Mouse (Mus musculus) frontal cortex, postnatal 14 days (tissue): ENCODE data around the gene Olfr357.

ENCODE experiments used
- DNase-seq, 2 experiments: peaks; one replicate each; pipeline ENCODE4 v3.0.0; 2022; ENCODE audit warnings: low spot score in 2 of 2

The Olfr357 gene

DNA sequence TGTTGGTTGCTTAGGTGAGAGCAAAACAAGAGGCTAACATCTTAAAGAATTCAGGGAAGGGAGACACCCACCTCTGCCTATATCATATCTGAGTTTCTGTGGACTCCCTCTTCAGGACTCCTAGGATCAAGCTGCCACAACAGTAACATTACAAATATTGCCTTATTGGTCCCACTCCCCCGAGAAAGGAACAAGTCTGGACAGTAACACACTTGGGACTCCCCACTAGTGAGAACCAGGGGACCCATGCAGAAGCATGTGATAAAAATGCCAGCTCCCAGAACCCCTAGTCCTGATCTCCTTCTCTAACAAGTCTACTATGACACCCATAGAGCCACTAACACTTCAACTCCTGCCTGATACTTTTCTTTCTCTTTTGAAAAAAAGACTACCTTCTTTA lies at the start of gene Olfr357:
Gene Olfr357, plus strand, starts transcription at position 301 of the 400 bp plus-strand sequence.
- no peak for DNase-seq

DNA sequence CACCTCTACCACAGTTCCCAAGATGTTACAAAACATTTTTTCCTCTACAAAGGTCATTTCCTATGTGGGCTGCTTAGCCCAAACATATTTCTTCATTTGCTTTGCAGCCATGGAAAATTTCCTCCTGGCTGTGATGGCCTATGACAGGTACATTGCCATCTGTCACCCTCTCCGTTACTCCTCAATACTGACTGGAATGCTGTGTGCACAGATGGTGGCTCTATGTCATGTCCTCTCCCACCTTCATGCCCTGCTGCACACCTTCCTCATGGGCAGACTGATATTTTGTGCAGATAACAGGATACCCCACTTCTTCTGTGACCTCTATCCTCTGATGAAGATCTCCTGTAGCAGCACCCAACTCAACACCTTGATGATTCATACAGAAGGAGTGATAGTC lies 3.4 kb downstream of the Olfr357 start:
- no peak for DNase-seq

DNA sequence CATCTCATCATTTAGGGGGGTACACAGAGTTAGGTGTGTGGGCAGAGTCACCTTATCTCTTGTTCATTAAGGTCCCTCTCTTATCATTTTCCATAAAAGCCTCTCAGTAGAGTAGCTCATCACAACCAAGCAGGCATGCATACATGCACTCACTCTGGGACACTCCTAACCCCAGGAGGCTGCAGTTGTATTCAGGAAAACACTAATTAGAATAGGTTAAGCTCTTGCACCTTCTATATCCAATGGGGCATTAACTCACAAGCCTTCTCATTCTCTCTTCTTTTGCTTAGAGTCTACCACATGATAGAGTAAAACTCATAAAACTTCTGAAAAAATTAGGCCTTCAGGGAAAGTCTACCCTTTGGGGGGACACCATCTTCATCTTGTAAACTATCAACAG lies 15.6 kb downstream of the Olfr357 start, which contains the start of gene Olfr358:
Gene Olfr358, minus strand, starts transcription at position 101 of the 400 bp plus-strand sequence.
- DNase-seq, result no peak
